Mouse (Mus musculus): ENCODE data around the gene Saysd1.

Gene Saysd1

GRCm38 (mm10) chr14:20138484-20139355 lies at the start of gene Saysd1:
Gene Saysd1 (minus strand): TSS chr14:20138534.
- no peak for DNase-seq

GRCm38 (mm10) chr14:20185426-20185825 lies 47.1 kb upstream of the Saysd1 start:
- no peak for DNase-seq

- no peak for DNase-seq
Measured at GRCm38 (mm10) chr14:20183701-20184100, 45.4 kb upstream of the Saysd1 start.

- no peak for DNase-seq
Measured at GRCm38 (mm10) chr14:20182596-20182995, 44.3 kb upstream of the Saysd1 start.

GRCm38 (mm10) chr14:20181466-20181921 lies 43.2 kb upstream of the Saysd1 start, which contains the start of gene Kcnk5:
Gene Kcnk5 (minus strand): TSS chr14:20181809.
- peak; percentile 93 to 97 for DNase-seq

- DNase-seq, result peak in 1 of 2 experiments; percentile 64
Measured at GRCm38 (mm10) chr14:20180751-20181162, 42.4 kb upstream of the Saysd1 start.

- DNase-seq, result peak; percentile 48 to 65
Measured at GRCm38 (mm10) chr14:20180304-20180703, 42.0 kb upstream of the Saysd1 start.

- no peak for DNase-seq
Measured at GRCm38 (mm10) chr14:20179731-20180280, 41.5 kb upstream of the Saysd1 start.

GRCm38 (mm10) chr14:20179080-20179479 lies 40.7 kb upstream of the Saysd1 start:
- DNase-seq, result no peak

GRCm38 (mm10) chr14:20178593-20178992 lies 40.3 kb upstream of the Saysd1 start:
- DNase-seq, result no peak

GRCm38 (mm10) chr14:20177494-20178123 lies 39.3 kb upstream of the Saysd1 start:
- peak; percentile 52 to 53 for DNase-seq

- no peak for DNase-seq
Measured at GRCm38 (mm10) chr14:20175705-20176104, 37.4 kb upstream of the Saysd1 start.

GRCm38 (mm10) chr14:20175114-20175513 lies 36.8 kb upstream of the Saysd1 start:
- DNase-seq, result no peak

GRCm38 (mm10) chr14:20174696-20175095 lies 36.4 kb upstream of the Saysd1 start:
- DNase-seq, result no peak

GRCm38 (mm10) chr14:20173873-20174490 lies 35.6 kb upstream of the Saysd1 start:
- DNase-seq, result no peak

GRCm38 (mm10) chr14:20172924-20173323 lies 34.6 kb upstream of the Saysd1 start:
- no peak for DNase-seq

- no peak for DNase-seq
Measured at GRCm38 (mm10) chr14:20172509-20172908, 34.2 kb upstream of the Saysd1 start.

GRCm38 (mm10) chr14:20171840-20172239 lies 33.5 kb upstream of the Saysd1 start:
- no peak for DNase-seq

- DNase-seq, result no peak
Measured at GRCm38 (mm10) chr14:20169251-20169650, 30.9 kb upstream of the Saysd1 start.

GRCm38 (mm10) chr14:20168478-20168877 lies 30.1 kb upstream of the Saysd1 start:
- no peak for DNase-seq

GRCm38 (mm10) chr14:20168054-20168453 lies 29.7 kb upstream of the Saysd1 start:
- DNase-seq, result no peak

GRCm38 (mm10) chr14:20165413-20165812 lies 27.1 kb upstream of the Saysd1 start:
- peak; percentile 78 to 87 for DNase-seq

- peak; percentile 47 to 62 for DNase-seq
Measured at GRCm38 (mm10) chr14:20164438-20164837, 26.1 kb upstream of the Saysd1 start.
